Mouse (Mus musculus): ENCODE measurements around the gene Cdc25b. TPM values are rescaled to one million over a fixed set of nuclear protein-coding genes. Genes with fewer than 3 reads are reported as not detected.

The Cdc25b gene
- polyA plus RNA-seq, 1 experiment from 2014 or later = 23.5 TPM

DNA sequence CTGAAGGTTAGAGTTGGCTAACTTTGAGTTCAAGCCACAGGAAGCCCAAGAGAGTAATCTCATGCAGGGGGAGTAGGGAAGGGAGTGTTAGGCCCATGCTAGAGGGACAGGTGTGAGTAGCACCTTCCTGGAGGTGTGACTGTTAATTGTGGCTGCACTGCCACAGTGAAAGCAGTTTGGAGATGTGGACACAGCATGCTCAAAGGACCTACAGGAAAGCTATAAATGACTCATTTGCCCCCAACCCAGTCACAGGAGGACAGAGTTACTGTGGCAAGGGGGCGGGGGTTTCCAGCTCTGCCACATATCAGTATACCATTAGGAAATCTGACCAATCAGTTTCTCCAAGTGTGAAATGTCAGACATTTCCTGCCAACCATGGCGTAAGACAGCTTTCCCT lies 41.2 kb upstream of the Cdc25b start:
- in situ Hi-C loops (cut with MboI; ENCODE audit: low pct_unique_long_range_greater_than_20kb) = no loop called here
- POLR2A ChIA-PET = no interaction called here
- CTCF ChIA-PET = no interaction called here
- no peak for TF ChIP-seq CTCF (IDR thresholded peaks at IDR 0.05)
- ATAC-seq (no peak), DNase-seq (ENCODE audit: low read depth, low spot score) (no peak)
- H3K27me3 ChIP-seq = no peaks in the 10 kb centered on the region

DNA sequence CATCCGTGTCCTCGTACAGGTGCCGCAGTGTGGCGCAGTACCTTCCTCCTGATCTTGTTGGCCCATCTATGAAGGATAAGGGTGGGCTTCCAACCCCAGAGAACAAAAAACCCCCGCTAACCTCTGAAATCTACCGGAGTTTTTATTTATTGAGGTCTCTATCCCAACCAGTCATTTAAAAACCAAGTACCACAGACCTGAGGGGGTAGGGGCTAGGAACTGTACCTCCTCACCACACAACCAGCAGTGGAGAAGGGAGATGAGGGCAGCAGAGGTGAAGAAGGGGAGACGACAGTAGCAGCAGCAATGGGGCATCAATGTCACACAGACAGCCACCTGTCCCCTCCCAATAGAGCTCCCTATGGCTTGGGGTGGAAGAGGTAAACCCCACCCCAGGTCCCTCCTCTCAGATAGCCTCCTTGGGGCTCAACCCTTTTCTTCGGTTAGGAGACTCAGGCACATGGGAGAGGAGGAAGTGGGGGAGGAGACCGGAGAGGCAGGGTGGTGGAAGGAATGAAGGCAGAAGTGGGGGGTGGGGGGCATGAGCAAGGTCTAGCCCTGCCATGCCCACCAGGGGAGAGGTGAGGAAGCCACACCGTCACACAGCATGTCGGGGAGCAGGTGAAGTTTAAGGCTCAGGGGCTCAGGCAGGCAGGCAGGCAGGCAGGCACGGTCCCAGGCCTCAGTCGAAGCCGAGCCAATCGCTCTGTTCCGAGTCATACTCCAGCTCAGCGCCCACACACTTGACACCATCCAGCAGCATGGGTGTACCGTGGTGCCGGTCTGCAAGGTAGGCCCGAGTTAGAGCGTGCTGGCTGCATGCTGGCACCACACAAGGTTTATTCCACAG lies 40.3 kb upstream of the Cdc25b start:
- DNase-seq (ENCODE audit: low read depth, low spot score) = no peak
- POLR2A ChIA-PET = no interaction called here
- TF ChIP-seq CTCF (IDR thresholded peaks at IDR 0.05) = no peak
- CTCF ChIA-PET = no interaction called here
- in situ Hi-C loops (cut with MboI; ENCODE audit: low pct_unique_long_range_greater_than_20kb) = no loop called here
- H3K27me3 ChIP-seq = no peaks in the 10 kb centered on the region
- no peak for ATAC-seq

DNA sequence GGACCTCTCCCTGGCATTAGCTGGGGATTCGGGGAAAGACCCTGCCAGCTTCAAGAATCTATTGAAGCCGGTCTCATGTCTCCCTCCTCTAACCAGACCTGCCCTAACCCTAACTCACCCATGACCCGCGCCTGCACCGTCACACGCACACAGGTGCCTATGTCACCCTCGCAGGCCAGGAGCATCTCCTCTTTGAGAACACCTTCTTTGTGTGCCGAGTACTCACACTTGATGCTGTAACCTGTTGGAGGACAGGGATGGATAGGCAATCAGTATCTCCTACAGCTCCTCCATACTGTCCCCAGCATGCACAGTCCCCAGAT lies 39.7 kb upstream of the Cdc25b start:
- CTCF ChIA-PET = no interaction called here
- in situ Hi-C loops (cut with MboI; ENCODE audit: low pct_unique_long_range_greater_than_20kb) = no loop called here
- TF ChIP-seq CTCF (IDR thresholded peaks at IDR 0.05) = no peak

DNA sequence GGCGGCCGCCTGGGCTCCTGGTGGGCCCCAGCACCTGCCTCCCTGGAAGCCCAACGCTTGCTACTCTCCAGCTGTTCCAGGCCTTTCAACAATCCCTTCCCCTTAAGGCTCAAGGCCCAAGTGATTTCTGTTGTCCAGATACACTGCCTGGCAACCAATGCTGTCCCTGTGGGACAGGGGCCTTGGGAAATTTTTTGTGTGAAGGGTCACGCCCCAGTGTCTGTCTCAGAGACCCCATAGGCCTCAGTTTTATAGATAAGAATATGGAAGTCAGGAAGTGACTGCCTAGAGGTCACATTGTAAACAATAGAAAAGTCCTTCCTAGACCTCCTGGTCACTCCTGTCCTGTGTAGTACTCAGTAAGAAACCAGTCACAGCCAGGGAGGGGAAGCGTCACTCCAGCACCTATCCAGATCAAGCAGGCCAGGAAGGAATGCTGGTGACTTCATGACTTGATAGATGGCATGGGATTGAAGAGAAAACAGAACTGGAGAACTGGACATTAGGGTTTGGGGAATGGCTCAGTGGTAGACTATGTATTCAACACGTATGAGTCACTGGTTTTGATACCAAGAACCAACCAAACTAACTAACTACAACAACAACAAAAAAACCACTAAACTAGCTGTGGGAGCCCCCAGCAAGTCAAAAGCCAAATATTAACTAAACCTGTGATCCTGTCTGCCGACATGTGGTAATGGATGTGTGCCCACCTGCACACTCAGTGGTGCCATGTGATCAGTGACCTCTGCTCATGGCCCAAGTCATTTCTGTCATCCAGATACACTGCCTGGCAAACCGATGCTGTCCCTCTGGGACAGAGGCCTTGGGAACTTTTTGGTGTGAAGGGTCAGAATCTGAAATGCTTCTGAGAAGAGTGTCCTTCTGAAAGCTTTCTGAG lies 38.1 kb upstream of the Cdc25b start:
- ChIA-PET CTCF (no interaction called here), POLR2A (interaction anchor here (1.3 kb wide), 1 partner anchor 10 kb away, joined by 3 read pairs; no protein-coding TSS in a partner anchor)
- ATAC-seq (peak; percentile 77), DNase-seq (ENCODE audit: low read depth, low spot score) (peak; percentile 65)
- no peak for TF ChIP-seq CTCF (IDR thresholded peaks at IDR 0.05)
- H3K27me3 ChIP-seq = no peaks in the 10 kb centered on the region
- in situ Hi-C loops (cut with MboI; ENCODE audit: low pct_unique_long_range_greater_than_20kb) = no loop called here

More for the DNA sequence above, 39.7 kb upstream of the Cdc25b start:
- POLR2A ChIA-PET = no interaction called here
- ATAC-seq (no peak), DNase-seq (ENCODE audit: low read depth, low spot score) (no peak)
- no peaks in the 10 kb centered on the region for H3K27me3 ChIP-seq

DNA sequence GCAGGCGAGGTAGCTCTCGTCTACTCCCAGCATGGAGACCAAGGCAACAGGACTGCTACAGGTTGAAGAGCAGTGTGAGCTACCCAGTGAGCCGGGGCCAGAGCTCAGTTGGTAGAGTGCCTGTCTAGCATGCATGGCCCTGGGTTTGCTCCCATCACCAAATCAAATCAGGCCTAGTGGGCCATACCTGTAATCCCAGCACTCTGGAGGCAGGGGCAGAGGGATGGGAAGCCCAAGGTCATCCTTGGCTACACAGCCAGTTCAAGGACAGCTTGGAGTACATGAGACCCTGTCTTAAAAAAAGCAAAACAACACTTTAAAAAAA lies 37.5 kb upstream of the Cdc25b start:
- H3K27me3 ChIP-seq = no peaks in the 10 kb centered on the region
- ATAC-seq = no peak
- POLR2A ChIA-PET = interaction anchor here (1.3 kb wide), 1 partner anchor 9 kb away, joined by 3 read pairs; no protein-coding TSS in a partner anchor
- in situ Hi-C loops (cut with MboI; ENCODE audit: low pct_unique_long_range_greater_than_20kb) = no loop called here
- no peak for DNase-seq (ENCODE audit: low read depth, low spot score)
- CTCF ChIA-PET = no interaction called here
- TF ChIP-seq CTCF (IDR thresholded peaks at IDR 0.05) = no peak

DNA sequence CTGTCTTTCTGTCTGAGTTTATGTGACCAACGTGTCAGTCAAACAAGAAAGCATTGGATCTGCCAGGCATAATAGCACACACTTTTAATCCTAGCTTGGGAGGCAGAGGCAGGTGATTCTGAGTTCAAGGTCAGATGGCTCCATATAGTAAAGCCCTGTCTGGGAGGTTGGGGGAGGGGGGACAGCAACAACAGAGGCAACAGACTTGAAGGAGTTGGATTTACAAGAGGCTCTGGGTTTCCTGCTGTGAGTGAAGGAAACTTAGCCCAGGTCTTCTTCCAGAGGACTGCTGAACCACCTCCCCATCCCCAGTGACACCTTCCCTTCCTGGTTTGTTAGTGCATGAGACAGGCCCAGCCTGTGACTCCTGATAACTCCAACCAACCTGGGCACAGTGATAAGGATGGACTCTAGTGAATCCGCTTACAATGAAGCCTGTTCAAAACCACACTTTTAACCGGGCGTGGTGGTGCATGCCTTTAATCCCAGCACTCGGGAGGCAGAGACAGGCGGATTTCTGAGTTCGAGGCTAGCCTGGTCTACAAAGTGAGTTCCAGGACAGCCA lies 34.5 kb upstream of the Cdc25b start:
- TF ChIP-seq CTCF (IDR thresholded peaks at IDR 0.05) = no peak
- POLR2A ChIA-PET = no interaction called here
- in situ Hi-C loops (cut with MboI; ENCODE audit: low pct_unique_long_range_greater_than_20kb) = no loop called here
- no peak for DNase-seq (ENCODE audit: low read depth, low spot score)
- no peak for ATAC-seq
- no peaks in the 10 kb centered on the region for H3K27me3 ChIP-seq
- CTCF ChIA-PET = no interaction called here

DNA sequence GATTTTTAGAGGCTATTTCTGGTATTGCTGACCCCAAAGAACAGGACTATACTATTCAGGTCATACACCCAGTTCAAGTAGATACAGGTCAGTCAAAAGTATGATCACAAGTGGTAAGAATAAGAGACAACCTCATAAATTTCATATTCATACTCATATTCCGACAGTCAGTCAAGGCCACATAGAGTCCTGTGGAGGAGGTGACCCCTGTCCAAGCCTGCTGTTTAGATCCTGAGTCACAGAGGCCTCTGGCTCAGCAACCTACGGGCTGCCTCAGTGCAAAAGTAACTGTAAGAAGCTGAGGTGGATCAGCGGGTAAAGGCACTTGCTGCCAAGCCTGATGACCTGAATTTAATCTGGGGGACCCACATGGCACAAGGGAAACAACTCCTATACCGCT lies 32.7 kb upstream of the Cdc25b start:
- ChIA-PET POLR2A (no interaction called here), CTCF (interaction anchor here (2.4 kb wide), 1 partner anchor 10 kb away, joined by 5 read pairs; no protein-coding TSS in a partner anchor)
- no peak for ATAC-seq
- in situ Hi-C loops (cut with MboI; ENCODE audit: low pct_unique_long_range_greater_than_20kb) = no loop called here
- no peaks in the 10 kb centered on the region for H3K27me3 ChIP-seq
- TF ChIP-seq CTCF (IDR thresholded peaks at IDR 0.05) = no peak
- no peak for DNase-seq (ENCODE audit: low read depth, low spot score)

DNA sequence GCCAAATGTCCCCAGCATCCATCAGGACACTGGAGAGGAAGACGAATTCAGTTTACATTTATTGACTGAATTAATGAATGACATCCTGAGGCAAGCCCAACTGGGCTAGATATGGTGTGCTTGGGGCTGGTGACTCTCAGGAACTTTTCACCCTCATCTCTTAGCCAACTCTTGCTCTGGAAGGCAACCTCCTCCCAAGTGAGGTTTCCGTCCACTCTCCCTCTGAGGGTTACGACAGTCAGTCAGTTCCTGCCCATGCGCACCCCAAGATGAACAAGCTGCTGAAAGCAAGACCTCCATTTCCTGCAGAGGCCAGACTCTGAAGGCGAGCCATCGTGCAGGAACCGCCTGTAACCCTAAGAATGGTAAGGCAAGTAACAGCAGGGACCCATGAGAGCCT lies 29.8 kb upstream of the Cdc25b start:
- ChIA-PET POLR2A (no interaction called here), CTCF (no interaction called here)
- ATAC-seq = no peak
- DNase-seq (ENCODE audit: low read depth, low spot score) = no peak
- TF ChIP-seq CTCF (IDR thresholded peaks at IDR 0.05) = no peak
- H3K27me3 ChIP-seq = no peaks in the 10 kb centered on the region
- in situ Hi-C loops (cut with MboI; ENCODE audit: low pct_unique_long_range_greater_than_20kb) = no loop called here

DNA sequence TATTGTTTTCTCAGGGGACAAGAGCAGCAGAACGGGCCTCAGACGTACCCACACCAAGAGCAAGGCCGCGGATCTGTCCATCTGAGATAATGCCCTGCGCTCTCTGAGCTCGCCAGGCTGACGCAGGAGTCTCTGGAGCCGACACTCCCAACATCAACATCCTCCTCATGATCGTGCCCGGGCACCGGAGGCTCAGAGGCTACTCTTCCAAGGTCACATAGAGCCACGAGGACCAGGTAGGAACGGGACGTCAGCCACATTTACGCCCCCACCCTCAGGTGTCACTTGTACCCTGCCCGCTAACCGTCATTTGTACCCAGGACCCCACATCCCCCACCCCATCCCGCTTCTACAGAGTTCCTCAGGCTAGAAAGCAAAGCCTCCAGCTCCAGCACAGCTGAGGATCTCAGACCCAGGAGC lies 27.2 kb upstream of the Cdc25b start:
- ATAC-seq (peak; percentile 11), DNase-seq (ENCODE audit: low read depth, low spot score) (no peak)
- POLR2A ChIA-PET = interaction anchor here (0.6 to 2.8 kb wide), 5 partner anchors 12 to 171 kb away, joined by 4 to 8 read pairs (median 6); no protein-coding TSS in a partner anchor
- H3K27me3 ChIP-seq = no peaks in the 10 kb centered on the region
- TF ChIP-seq CTCF (IDR thresholded peaks at IDR 0.05) = no peak
- in situ Hi-C loops (cut with MboI; ENCODE audit: low pct_unique_long_range_greater_than_20kb) = no loop called here
- CTCF ChIA-PET = interaction anchor here (0.9 to 3.0 kb wide), 6 partner anchors 10 to 103 kb away, joined by 3 to 11 read pairs (median 4); partner anchors contain the start of gene Spef1

DNA sequence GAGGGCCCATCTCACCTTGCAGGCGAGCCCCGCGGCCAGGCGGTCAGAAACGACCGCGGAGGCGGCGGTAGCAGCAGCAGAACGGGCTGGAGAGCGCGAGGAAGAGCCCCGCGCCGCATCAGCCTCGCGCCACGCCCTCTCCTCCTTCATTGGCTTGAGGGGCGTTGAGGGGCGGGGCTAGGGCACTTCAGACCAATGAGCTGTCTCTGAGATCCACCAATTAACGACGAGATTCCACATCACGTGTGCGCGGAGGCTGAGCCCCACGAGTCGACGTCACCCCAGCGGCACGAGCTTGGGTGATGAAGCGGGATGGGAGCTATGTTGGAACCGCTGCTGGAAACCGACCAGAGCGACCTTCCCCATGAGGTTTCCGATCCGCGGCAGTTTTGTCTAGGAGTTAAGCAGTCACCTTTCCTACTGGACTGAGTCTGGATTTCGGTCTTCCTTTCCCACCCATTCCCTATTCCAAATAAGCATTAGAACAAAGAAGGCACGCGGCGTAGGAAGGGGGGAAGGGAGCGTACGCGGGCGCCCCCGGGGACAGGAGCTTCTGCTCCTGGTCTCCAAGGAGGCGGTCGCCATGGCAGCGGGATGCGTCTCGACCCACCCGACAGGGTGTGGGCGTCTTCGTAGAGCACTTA lies 26.7 kb upstream of the Cdc25b start, which contains the start of gene 1700037H04Rik:
Gene 1700037H04Rik (minus strand): TSS at position 144 of the 644 bp plus-strand sequence.
- in situ Hi-C loops (cut with MboI; ENCODE audit: low pct_unique_long_range_greater_than_20kb) = loop anchor here (5.0 to 10.0 kb wide), 2 partner anchors 68 to 195 kb away; no protein-coding TSS in a partner anchor
- H3K27me3 ChIP-seq = no peaks in the 10 kb centered on the region
- TF ChIP-seq CTCF (IDR thresholded peaks at IDR 0.05) = no peak
- DNase-seq (ENCODE audit: low read depth, low spot score) (peak; percentile 85), ATAC-seq (peak; percentile 95)
- CTCF ChIA-PET = interaction anchor here (0.9 to 3.0 kb wide), 7 partner anchors 9 to 103 kb away, joined by 3 to 11 read pairs (median 4); partner anchors contain the start of gene Spef1
- POLR2A ChIA-PET = interaction anchor here (0.6 to 2.8 kb wide), 5 partner anchors 11 to 172 kb away, joined by 4 to 8 read pairs (median 6); no protein-coding TSS in a partner anchor
